Mouse (Mus musculus): ENCODE measurements around the gene Frk. TPM values are rescaled to one million over a fixed set of nuclear protein-coding genes. Genes with fewer than 3 reads are reported as not detected.
A peak's percentile ranks its signal among the peaks of the same experiment; 100 is the strongest.
"Not testable (repeated sequence)": the region's sequence is repeated elsewhere in the genome, so short reads cannot be mapped to it uniquely, and the experiment has no call there.

The Frk gene
- 10.4 and 11.2 TPM in 2 replicates for polyA plus RNA-seq (2015; fragmentation: Nextera tagmentation; extraction: Ambion mirVana)

- Histone ChIP-seq H3K4me1 (replicated peaks; ENCODE audit: control insufficient read depth, insufficient read depth) (no peaks in the 10 kb centered on the region), H3K27ac (replicated peaks) (peak within 1 kb of the TSS; percentile 92), H3K4me3 (ENCODE audit: low read depth, low read length) (peak within 1 kb of the TSS; percentile 52), H3K9ac (ENCODE audit: low read length) (peak within 1 kb of the TSS; percentile 73), H3K9me3 (ENCODE audit: control insufficient read depth, low read length) (no peaks in the 10 kb centered on the region), H3K27me3 (ENCODE audit: control insufficient read depth, insufficient read depth, low read length) (no peaks in the 10 kb centered on the region), H3K36me3 (ENCODE audit: control insufficient read depth, insufficient read depth, low read length) (no peaks in the 10 kb centered on the region), H3K4me2 (replicated peaks; ENCODE audit: low read depth) (peak within 1 kb of the TSS; percentile 66)
- peak; percentile 97 for ATAC-seq (ENCODE audit: low FRiP score, low TSS enrichment)
- DNase-seq (ENCODE audit: low spot score), result peak; percentile 76
- TF ChIP-seq EP300 (optimal IDR thresholded peaks at IDR 0.05) (no peak), CTCF (IDR thresholded peaks at IDR 0.05; ENCODE audit: low read depth) (no peak)
- 8% methylated on average over 11 of the region's 11 CpGs for WGBS
These were observed at the start of gene Frk for GRCm38 (mm10) chr10:34483297-34484013. Frk (plus strand) TSS chr10:34483399.

DNA sequence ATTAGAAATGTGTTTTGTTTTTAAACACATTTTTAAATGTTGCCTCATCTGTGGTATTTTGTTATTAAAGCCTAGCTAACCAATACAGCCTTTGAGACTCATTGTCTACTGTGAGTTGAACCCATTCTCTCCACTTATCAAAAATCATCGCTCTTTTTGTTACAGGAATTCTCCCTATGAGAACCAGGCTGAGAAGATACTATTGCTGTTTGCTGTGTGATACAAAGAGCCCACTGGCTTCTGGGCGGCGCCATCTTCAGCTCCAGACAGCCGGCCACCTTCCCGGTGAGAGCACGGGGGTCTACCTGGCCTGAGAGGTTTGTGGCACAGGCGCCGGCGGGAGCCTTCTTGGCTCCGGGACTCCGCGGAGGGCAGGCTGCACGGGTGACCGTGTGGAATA lies 49.0 kb upstream of the Frk start:
- H3K4me3 ChIP-seq (ENCODE audit: low read depth, low read length); H3K4me1 ChIP-seq (replicated peaks; ENCODE audit: control insufficient read depth, insufficient read depth); H3K9ac ChIP-seq (ENCODE audit: low read length); ATAC-seq (ENCODE audit: low FRiP score, low TSS enrichment); H3K36me3 ChIP-seq (ENCODE audit: control insufficient read depth, insufficient read depth, low read length); DNase-seq (ENCODE audit: low spot score); H3K9me3 ChIP-seq (ENCODE audit: control insufficient read depth, low read length); H3K27ac ChIP-seq (replicated peaks); H3K4me2 ChIP-seq (replicated peaks; ENCODE audit: low read depth); H3K27me3 ChIP-seq (ENCODE audit: control insufficient read depth, insufficient read depth, low read length): not testable (repeated sequence)
- WGBS, result 92% methylated on average over 6 of the region's 14 CpGs

DNA sequence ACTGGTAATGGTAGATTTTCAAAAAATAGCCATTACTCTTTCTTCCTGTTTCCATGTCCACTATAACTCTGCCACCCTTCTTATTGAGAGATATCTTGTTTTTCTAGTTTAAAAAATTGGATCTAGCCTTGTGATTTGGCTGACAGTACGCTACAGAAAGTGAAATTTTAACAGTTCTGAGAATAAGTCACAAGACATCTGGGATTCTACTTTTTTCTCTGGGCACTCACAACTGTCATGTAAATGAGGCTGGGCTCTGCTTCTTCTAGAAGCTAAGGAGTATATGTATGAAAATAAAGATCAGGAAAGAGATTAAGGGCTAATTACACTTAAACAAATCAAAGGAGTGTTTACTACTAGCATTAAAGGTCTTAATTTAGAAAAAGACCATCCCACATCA lies 33.7 kb upstream of the Frk start:
- H3K27me3 ChIP-seq (ENCODE audit: control insufficient read depth, insufficient read depth, low read length), result no peaks in the 10 kb centered on the region
- TF ChIP-seq EP300 (optimal IDR thresholded peaks at IDR 0.05), result no peak
- no peak for TF ChIP-seq CTCF (IDR thresholded peaks at IDR 0.05; ENCODE audit: low read depth)
- 68% methylated on average over 1 of the region's 1 CpGs for WGBS
- no peaks in the 10 kb centered on the region for H3K9me3 ChIP-seq (ENCODE audit: control insufficient read depth, low read length)
- H3K4me1 ChIP-seq (replicated peaks; ENCODE audit: control insufficient read depth, insufficient read depth), result no peaks in the 10 kb centered on the region
- no peak overlapping the region for H3K27ac ChIP-seq (replicated peaks)
- H3K4me3 ChIP-seq (ENCODE audit: low read depth, low read length), result no peak overlapping the region
- H3K36me3 ChIP-seq (ENCODE audit: control insufficient read depth, insufficient read depth, low read length), result no peaks in the 10 kb centered on the region
- H3K9ac ChIP-seq (ENCODE audit: low read length), result no peak overlapping the region
- H3K4me2 ChIP-seq (replicated peaks; ENCODE audit: low read depth), result no peak overlapping the region
- DNase-seq (ENCODE audit: low spot score) (no peak), ATAC-seq (ENCODE audit: low FRiP score, low TSS enrichment) (no peak)

DNA sequence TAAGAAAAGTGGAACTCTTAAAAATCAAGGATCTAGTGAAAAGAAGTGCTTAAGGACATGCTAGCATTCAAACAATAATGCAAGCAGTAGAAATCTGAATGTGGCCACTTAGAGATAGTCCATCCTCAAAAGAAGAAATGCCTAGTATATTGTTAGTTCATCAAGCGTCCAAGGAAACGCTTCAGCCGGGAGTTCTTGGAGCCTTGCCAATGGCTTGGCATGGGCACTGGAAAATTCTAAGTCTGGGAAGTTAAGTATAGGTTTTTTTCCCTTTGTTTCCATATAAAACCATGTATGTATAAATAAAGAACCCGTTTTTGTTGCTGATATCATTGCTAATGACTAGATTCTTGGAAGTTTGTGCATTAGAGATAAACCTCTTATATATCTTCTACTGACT lies 21.7 kb upstream of the Frk start:
- 33% methylated on average over 4 of the region's 4 CpGs for WGBS
- ATAC-seq (ENCODE audit: low FRiP score, low TSS enrichment) (no peak), DNase-seq (ENCODE audit: low spot score) (peak; percentile 14)
- Histone ChIP-seq H3K9me3 (ENCODE audit: control insufficient read depth, low read length) (no peaks in the 10 kb centered on the region), H3K9ac (ENCODE audit: low read length) (no peak overlapping the region), H3K4me3 (ENCODE audit: low read depth, low read length) (no peak overlapping the region), H3K27ac (replicated peaks) (no peak overlapping the region), H3K4me1 (replicated peaks; ENCODE audit: control insufficient read depth, insufficient read depth) (no peaks in the 10 kb centered on the region), H3K36me3 (ENCODE audit: control insufficient read depth, insufficient read depth, low read length) (no peaks in the 10 kb centered on the region), H3K4me2 (replicated peaks; ENCODE audit: low read depth) (no peak overlapping the region), H3K27me3 (ENCODE audit: control insufficient read depth, insufficient read depth, low read length) (no peaks in the 10 kb centered on the region)
- TF ChIP-seq CTCF (IDR thresholded peaks at IDR 0.05; ENCODE audit: low read depth), result no peak
- TF ChIP-seq EP300 (optimal IDR thresholded peaks at IDR 0.05), result no peak

GRCm38 (mm10) chr10:34464321-34464720 lies 18.9 kb upstream of the Frk start:
- ATAC-seq (ENCODE audit: low FRiP score, low TSS enrichment) (no peak), DNase-seq (ENCODE audit: low spot score) (no peak)
- no peak overlapping the region for H3K9ac ChIP-seq (ENCODE audit: low read length)
- H3K4me3 ChIP-seq (ENCODE audit: low read depth, low read length), result no peak overlapping the region
- no peak overlapping the region for H3K4me2 ChIP-seq (replicated peaks; ENCODE audit: low read depth)
- WGBS, result 94% methylated on average over 4 of the region's 4 CpGs
- H3K27me3 ChIP-seq (ENCODE audit: control insufficient read depth, insufficient read depth, low read length), result no peaks in the 10 kb centered on the region
- TF ChIP-seq CTCF (IDR thresholded peaks at IDR 0.05; ENCODE audit: low read depth) (no peak), EP300 (optimal IDR thresholded peaks at IDR 0.05) (no peak)
- no peaks in the 10 kb centered on the region for H3K4me1 ChIP-seq (replicated peaks; ENCODE audit: control insufficient read depth, insufficient read depth)
- no peak overlapping the region for H3K27ac ChIP-seq (replicated peaks)
- H3K36me3 ChIP-seq (ENCODE audit: control insufficient read depth, insufficient read depth, low read length), result no peaks in the 10 kb centered on the region
- no peaks in the 10 kb centered on the region for H3K9me3 ChIP-seq (ENCODE audit: control insufficient read depth, low read length)

DNA sequence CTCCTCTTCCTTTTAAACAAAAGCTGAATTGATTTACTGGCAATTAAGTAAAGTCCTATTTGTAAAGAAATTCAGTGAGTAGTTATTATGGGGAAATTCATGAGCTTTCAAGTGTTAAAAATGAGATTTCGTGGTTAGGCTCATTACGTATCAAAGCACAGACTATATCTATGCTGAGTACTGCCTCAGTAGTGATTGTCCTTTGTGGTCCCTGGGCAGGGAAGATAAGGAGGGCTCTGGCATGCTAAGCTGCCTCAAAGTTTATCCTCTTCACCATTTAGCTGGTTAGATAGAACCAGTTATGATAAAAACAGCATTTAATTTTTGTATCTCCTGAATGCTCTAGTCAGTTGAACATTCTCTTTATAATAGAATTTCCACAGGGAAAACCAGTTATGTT lies 14.2 kb upstream of the Frk start:
- H3K4me1 ChIP-seq (replicated peaks; ENCODE audit: control insufficient read depth, insufficient read depth), result no peaks in the 10 kb centered on the region
- H3K4me2 ChIP-seq (replicated peaks; ENCODE audit: low read depth), result no peak overlapping the region
- DNase-seq (ENCODE audit: low spot score), result no peak
- H3K9ac ChIP-seq (ENCODE audit: low read length), result no peak overlapping the region
- no peaks in the 10 kb centered on the region for H3K27me3 ChIP-seq (ENCODE audit: control insufficient read depth, insufficient read depth, low read length)
- WGBS, result 67% methylated on average over 2 of the region's 2 CpGs
- TF ChIP-seq CTCF (IDR thresholded peaks at IDR 0.05; ENCODE audit: low read depth) (no peak), EP300 (optimal IDR thresholded peaks at IDR 0.05) (no peak)
- no peaks in the 10 kb centered on the region for H3K36me3 ChIP-seq (ENCODE audit: control insufficient read depth, insufficient read depth, low read length)
- no peak for ATAC-seq (ENCODE audit: low FRiP score, low TSS enrichment)
- no peak overlapping the region for H3K4me3 ChIP-seq (ENCODE audit: low read depth, low read length)
- H3K27ac ChIP-seq (replicated peaks), result no peak overlapping the region
- no peaks in the 10 kb centered on the region for H3K9me3 ChIP-seq (ENCODE audit: control insufficient read depth, low read length)
